Mouse (Mus musculus) common myeloid progenitor, adult 5-6 weeks (primary cell): Measurements from ENCODE around the gene Sobp. TPM values are rescaled to one million over a fixed set of nuclear protein-coding genes. Genes with fewer than 3 reads are reported as not detected.

Experiments used
- ATAC-seq: replicated peaks from 2 replicates; pipeline ENCODE4 v1.8.0; 2016; ENCODE audit warnings: low read depth, mild to moderate bottlenecking, moderate TSS enrichment, inconsistent platforms; ENCODE audit not compliant: poor library complexity, severe bottlenecking
- total RNA-seq: library from RNA; stranded (forward); fragments of 200-1000, 187-1606 nt; gene quantifications from 2 replicates; pipeline ENCODE4 v1.2.3, GENCODE M21; 2017

Sobp gene
- total RNA-seq, 1 experiment from 2014 or later: not detected

DNA sequence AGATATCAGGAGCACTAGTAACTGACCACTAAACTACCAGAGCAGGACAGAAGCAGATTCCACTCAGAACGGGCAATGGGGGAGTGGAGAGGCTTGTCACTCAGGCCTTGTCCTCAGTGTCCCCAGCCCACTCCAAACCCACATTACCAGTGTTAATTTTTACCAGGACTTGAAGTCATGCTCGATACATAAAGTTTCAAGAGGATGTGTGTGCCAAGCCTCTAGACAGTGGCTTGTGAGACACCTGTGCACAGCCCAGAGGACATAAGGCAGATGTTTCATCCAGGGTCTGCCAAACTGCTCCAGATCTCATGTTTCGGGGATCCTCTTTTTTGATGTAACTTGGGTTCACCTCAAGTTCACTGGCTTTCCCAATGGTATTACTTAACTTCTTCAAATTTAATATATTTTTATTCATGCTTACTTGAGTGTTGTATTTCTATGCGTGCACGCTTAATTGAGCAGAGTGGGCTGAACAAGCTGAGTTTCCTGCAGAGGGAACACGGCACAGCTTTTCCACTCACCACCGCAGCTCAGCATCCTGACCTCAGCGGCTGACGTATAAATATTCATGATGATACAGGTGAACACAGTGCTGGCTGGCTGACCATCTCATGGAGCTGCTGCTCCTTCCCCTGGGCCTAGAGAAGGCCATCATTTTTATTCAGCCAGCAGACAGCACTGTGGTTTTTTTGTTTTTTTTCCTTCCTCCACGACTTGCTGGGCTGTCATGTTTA, 131.6 kb downstream of the Sobp start:
- ATAC-seq: no peak

DNA sequence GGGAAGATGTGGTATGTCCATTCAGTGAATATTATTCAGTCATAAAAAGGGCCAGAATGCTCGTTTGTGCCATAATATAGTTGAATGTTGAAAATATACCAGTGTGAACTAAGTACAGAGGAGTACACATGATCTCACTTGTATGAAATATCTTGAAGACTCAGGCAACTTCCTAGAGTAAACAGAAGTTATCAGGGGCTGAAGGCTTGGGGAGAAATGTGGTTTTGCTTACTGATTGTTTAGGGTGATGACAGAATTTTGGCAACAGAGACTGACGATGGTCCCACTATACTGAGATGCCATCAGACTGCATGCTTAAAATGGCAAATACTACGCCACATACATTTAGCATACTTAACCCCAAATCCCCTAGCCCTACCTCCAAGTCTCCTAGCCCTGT, 132.5 kb downstream of the Sobp start:
- no peak for ATAC-seq

- ATAC-seq: no peak
Measured at GRCm38 (mm10) chr10:43037455-43037793, 136.9 kb downstream of the Sobp start.

DNA sequence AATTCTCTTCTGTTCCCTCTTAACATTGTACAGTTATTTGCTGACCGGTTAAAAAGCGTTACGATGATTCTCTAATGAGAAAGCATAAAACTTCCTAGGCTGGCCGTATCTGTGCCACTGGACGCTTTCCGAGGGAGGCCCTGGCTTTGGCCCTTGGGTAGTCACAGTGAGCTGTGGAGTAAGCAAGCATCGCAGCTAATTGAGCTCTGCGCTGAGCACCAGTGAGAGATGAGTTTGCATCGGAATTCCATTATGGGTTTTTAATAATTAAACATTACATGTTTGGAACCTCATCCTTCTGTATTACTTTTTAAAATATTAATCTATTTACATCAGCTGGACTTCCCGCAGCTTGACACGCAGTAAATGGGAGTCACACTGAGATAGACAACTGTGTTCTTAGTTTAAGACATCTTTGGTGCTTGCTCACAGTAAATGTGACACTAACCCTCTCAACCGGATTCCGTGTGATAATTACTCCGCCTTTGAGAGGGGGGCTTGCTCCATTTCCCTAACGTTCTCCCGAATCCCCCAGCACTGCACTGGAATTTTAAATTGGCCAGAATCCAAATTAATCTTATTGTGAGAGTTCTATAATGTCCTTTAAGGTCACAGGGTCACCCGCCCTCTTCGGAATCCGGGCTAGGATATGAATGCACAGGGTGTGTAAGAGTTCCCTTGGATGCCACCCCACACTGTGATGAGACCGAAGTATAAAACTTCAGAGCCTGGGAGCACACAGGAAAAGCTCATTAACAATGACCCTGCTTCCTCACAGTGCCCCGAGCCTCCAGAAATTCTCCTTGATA, 137.5 kb downstream of the Sobp start:
- ATAC-seq: no peak

DNA sequence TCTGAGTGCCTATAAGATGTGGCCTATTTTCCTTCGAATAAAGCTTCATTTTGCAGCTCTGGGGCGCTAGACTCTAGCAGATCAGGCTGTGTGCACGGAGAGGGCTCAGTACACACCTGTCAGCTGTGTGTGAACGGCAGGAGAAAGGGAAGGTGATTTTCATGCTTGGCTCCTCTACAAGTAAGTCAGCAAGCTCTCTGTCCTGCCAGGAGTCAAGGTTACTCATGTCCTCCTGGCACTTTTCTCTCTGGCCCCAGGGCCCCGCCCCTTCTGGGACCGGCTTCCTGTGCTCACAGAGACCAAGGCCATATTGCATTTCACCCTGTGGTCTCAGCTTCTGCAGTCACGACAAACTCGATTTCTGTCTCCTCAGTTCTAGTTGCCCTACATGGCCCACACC, 138.8 kb downstream of the Sobp start:
- ATAC-seq: no peak

- peak; percentile 91 for ATAC-seq
Measured at GRCm38 (mm10) chr10:43034811-43035210, 139.5 kb downstream of the Sobp start.

GRCm38 (mm10) chr10:43033481-43034248, 140.7 kb downstream of the Sobp start:
- ATAC-seq: no peak

- no peak for ATAC-seq
Measured at GRCm38 (mm10) chr10:43027006-43027405, 147.3 kb downstream of the Sobp start.

DNA sequence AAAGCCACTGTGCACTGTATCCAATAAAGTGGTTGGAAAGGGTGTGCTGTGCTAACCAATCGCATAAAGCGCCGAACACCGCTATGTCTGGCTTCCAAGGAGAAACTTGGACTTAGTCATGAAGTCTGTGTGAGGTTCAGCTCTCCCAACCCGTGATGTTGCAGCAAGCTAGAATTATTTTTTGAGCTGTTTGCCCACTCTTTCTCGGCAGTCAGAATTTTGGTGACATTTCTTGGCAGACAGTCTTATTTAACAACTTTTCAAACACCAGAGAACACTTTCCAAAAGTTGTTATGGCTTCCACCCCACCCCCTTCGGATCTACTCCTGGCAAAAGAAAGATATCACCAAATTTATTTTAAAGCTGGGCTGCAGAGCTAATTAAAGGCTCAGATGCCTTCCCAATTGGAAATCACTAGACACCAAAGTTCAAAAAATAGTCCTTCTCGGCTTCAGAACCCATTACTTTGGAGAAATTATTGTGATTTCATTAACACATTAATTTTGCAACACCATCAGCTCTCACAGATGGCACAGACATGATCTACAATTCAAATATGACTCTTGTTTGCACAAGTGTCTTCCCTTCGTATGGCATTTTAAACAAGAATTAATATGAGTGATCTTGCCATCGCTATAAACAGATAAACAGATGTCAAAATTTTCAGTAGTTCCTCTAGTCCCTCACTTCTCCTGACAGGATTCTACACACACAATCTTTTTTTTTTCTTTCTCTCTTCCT, 150.7 kb downstream of the Sobp start:
- ATAC-seq: no peak

- no peak for ATAC-seq
Measured at GRCm38 (mm10) chr10:43022190-43022761, 152.1 kb downstream of the Sobp start.

DNA sequence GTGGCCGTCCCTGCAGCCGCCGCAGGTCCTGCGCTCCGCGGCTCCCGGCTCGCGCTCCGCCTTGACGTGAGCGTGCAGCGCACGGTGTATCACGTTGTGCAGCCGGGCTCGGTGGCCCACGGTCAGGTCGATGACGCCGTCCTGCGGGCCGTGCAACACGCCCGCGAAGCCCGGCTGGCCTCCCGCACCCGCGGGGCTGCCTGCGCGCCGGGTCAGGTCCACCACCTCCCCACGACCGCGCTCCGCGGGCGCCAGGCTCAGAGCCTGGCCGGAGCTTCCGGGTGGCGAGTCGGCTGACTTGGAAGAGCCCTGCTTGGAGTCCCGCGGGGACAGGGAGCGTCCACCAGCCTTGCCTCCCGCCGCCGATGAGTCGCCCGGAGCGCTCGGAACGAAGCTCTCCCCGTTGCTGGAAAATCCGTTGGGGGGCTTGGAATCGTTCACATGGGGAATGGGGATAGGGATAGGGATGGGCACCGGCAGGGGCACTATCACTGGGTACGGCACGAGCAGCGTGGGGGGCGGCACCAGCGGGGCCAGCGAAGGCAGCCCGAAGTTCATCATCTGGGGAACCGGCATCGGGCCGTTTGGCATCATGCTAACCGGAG, 152.7 kb downstream of the Sobp start:
- ATAC-seq: peak; percentile 42; the same call in 1 of the 2 replicates

DNA sequence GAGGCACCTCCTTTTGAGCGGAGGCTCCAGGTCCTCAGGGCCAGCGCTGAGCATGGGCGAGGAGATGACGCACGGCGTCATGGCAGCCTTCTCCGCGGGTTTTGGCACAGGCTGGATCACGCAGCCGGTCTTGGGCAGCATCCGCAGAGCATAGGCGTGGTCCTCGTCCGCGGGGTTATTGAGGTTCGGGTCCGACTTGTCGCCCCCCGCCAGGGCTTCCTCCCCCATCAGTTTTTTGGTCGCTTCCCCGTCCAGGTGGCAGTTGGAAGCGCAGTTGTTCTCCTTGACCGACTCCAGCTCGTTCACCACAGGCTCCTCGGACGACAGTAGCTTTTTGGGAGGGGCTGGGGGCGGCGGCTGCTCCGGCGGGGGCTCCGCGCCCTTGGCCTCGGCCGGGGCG, 153.3 kb downstream of the Sobp start:
- ATAC-seq: no peak

- ATAC-seq: no peak
Measured at GRCm38 (mm10) chr10:43014782-43015181, 159.5 kb downstream of the Sobp start.

DNA sequence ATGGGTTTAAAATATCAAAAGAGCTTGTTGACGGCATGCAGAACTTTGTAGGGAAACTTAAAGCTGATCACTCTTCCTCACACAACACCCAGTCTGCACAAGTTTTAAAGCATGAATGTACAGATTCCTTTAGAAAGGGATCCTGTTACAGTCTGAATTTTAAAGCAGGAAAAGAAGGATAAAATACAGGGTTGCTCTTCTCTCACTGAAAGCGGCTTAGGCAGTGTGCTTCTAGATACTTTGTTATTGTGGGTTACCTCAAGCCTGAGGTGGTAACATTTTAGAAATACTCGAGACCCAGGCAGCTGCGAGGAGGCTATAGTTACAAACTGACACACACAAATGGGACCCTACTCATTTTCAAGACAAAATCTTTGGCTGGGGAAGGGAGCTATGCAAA, 160.0 kb downstream of the Sobp start:
- no peak for ATAC-seq

DNA sequence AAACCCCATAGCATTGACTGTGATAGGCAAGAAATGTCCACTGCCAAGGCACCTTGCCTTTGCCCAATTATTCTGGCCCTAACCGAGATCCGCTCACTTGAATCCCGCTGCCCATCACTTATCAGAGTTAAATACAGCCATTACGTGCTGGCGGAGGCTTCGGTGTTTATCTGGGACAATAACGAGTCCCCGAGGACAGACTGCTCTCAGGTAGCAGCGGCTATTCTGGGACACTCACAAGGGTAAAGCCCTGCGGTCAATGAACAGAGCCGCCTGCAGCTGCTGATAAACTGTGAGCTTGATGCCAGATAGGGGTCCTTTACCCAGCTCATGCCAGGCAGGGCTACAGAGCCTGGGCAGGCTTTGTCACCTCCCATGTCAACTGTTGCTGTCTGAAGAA, 166.2 kb downstream of the Sobp start:
- ATAC-seq: no peak

DNA sequence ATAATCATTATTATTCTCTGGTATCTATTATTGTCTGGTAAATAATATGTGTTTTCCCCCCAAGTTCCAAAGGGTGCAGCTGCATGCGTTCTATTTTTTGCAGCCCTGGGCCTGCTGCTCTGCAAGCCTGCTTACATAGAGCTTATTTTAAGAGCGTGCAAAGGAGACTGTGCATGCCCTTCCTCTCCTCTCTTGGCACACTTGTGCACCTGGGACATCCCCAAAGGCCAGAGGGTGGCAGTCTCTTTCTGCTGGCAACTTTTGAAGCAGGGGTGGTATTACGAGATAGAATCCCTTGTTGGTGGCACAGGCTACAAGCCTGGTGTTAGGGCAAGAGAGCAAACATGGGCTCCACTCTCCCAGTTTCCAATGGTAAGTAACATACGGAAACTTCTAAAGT, 167.8 kb downstream of the Sobp start:
- no peak for ATAC-seq

GRCm38 (mm10) chr10:43005677-43006076, 168.7 kb downstream of the Sobp start:
- ATAC-seq: no peak

DNA sequence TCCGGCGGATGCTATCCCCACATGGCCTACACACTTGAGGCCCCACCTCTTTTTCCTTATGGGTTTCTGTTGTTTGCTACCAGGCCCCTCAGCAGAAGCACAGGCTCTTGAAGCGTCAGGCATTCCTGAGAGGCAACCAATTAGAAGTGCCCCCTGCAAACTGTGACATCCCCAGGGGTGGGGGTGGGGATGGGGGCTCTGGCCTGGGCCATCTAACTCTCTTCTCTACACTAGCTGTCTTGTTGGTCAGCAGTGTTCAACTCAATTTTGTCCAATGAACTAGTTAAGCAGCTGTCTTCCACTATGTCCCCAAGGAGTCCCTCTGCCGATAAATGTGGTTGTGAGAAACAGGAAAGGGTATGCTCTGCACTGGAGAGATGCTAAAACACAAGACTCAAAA, 169.3 kb downstream of the Sobp start:
- ATAC-seq: no peak

GRCm38 (mm10) chr10:43004174-43004734, 170.1 kb downstream of the Sobp start:
- ATAC-seq: no peak
